Mouse (Mus musculus): Measurements from ENCODE around the gene Minos1.

Gene Minos1

GRCm38 (mm10) chr4:139146760-139147159 is 15.8 kb upstream of the Minos1 start:
- in situ Hi-C loops (cut with MboI; ENCODE audit: unreplicated experiment in 2 of 2) = no loop called here

GRCm38 (mm10) chr4:139145156-139145555 is 14.2 kb upstream of the Minos1 start:
- in situ Hi-C loops (cut with MboI; ENCODE audit: unreplicated experiment in 2 of 2) = no loop called here

GRCm38 (mm10) chr4:139144577-139144976 is 13.7 kb upstream of the Minos1 start:
- in situ Hi-C loops (cut with MboI; ENCODE audit: unreplicated experiment in 2 of 2) = no loop called here

- in situ Hi-C loops (cut with MboI; ENCODE audit: unreplicated experiment in 2 of 2) = no loop called here
Observed at GRCm38 (mm10) chr4:139142985-139143384, 12.1 kb upstream of the Minos1 start.

GRCm38 (mm10) chr4:139141785-139142184 is 10.9 kb upstream of the Minos1 start:
- in situ Hi-C loops (cut with MboI; ENCODE audit: unreplicated experiment in 2 of 2) = no loop called here

GRCm38 (mm10) chr4:139140267-139140666 is 9.4 kb upstream of the Minos1 start:
- in situ Hi-C loops (cut with MboI; ENCODE audit: unreplicated experiment in 2 of 2) = no loop called here

GRCm38 (mm10) chr4:139136011-139136410 is 5.1 kb upstream of the Minos1 start:
- in situ Hi-C loops (cut with MboI; ENCODE audit: unreplicated experiment in 2 of 2) = no loop called here

GRCm38 (mm10) chr4:139133109-139133508 is 2.2 kb upstream of the Minos1 start:
- in situ Hi-C loops (cut with MboI; ENCODE audit: unreplicated experiment in 2 of 2) = no loop called here

GRCm38 (mm10) chr4:139131858-139132672 is 1.2 kb upstream of the Minos1 start:
- in situ Hi-C loops (cut with MboI; ENCODE audit: unreplicated experiment in 2 of 2) = no loop called here

- in situ Hi-C loops (cut with MboI; ENCODE audit: unreplicated experiment in 2 of 2) = no loop called here
Observed at GRCm38 (mm10) chr4:139129806-139130700, 860 bp downstream of the Minos1 start.

- in situ Hi-C loops (cut with MboI; ENCODE audit: unreplicated experiment in 2 of 2) = no loop called here
Observed at GRCm38 (mm10) chr4:139126475-139126874, 4.4 kb downstream of the Minos1 start.

- in situ Hi-C loops (cut with MboI; ENCODE audit: unreplicated experiment in 2 of 2) = no loop called here
Observed at GRCm38 (mm10) chr4:139124940-139125339, 6.0 kb downstream of the Minos1 start.

GRCm38 (mm10) chr4:139122557-139122956 is 8.4 kb downstream of the Minos1 start:
- in situ Hi-C loops (cut with MboI; ENCODE audit: unreplicated experiment in 2 of 2) = no loop called here

GRCm38 (mm10) chr4:139120998-139121397 is 9.9 kb downstream of the Minos1 start:
- in situ Hi-C loops (cut with MboI; ENCODE audit: unreplicated experiment in 2 of 2) = no loop called here

- in situ Hi-C loops (cut with MboI; ENCODE audit: unreplicated experiment in 2 of 2) = no loop called here
Observed at GRCm38 (mm10) chr4:139120281-139120814, 10.6 kb downstream of the Minos1 start.

- in situ Hi-C loops (cut with MboI; ENCODE audit: unreplicated experiment in 2 of 2) = no loop called here
Observed at GRCm38 (mm10) chr4:139116356-139117063, 14.4 kb downstream of the Minos1 start.

- in situ Hi-C loops (cut with MboI; ENCODE audit: unreplicated experiment in 2 of 2) = no loop called here
Observed at GRCm38 (mm10) chr4:139115721-139116120, 15.2 kb downstream of the Minos1 start.

GRCm38 (mm10) chr4:139112482-139112881 is 18.4 kb downstream of the Minos1 start:
- in situ Hi-C loops (cut with MboI; ENCODE audit: unreplicated experiment in 2 of 2) = no loop called here

- in situ Hi-C loops (cut with MboI; ENCODE audit: unreplicated experiment in 2 of 2) = no loop called here
Observed at GRCm38 (mm10) chr4:139111421-139111820, 19.5 kb downstream of the Minos1 start.

GRCm38 (mm10) chr4:139110858-139111257 is 20.1 kb downstream of the Minos1 start:
- in situ Hi-C loops (cut with MboI; ENCODE audit: unreplicated experiment in 2 of 2) = no loop called here

GRCm38 (mm10) chr4:139105453-139105852 is 25.5 kb downstream of the Minos1 start:
- in situ Hi-C loops (cut with MboI; ENCODE audit: unreplicated experiment in 2 of 2) = no loop called here

Data from v-Abl transformed pro-B cells (cell line).